Mouse (Mus musculus): ENCODE results near the gene Gm6096.
A peak's percentile ranks its signal among the peaks of the same experiment; 100 is the strongest.
"Not testable (repeated sequence)": the region's sequence is repeated elsewhere in the genome, so short reads cannot be mapped to it uniquely, and the experiment has no call there.

Gm6096 gene

DNA sequence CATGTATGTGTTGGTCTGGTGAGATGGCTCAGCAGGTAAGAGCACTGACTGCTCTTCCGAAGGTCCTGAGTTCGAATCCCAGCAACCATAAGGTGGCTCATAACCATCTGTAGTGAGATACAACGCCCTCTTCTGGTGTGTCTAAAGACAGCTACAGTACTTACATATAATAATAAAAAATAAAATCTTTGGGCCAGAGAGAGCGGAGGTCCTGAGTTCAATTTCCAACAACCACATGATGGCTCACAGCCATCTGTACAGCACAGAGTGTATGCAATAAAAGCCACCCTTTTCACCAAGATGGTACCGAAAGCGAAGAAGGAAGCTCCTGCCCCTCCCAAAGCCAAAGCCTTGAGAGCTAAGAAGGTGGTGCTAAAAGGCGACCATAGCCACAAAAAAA, at the start of gene Gm6096:
Gm6096 (plus strand) TSS at position 301 of the 400 bp plus-strand sequence.
- DNase-seq: no peak

GRCm38 (mm10) chr7:34202147-34202546, 48.7 kb upstream of the Gm6096 start:
- DNase-seq: not testable (repeated sequence)

DNA sequence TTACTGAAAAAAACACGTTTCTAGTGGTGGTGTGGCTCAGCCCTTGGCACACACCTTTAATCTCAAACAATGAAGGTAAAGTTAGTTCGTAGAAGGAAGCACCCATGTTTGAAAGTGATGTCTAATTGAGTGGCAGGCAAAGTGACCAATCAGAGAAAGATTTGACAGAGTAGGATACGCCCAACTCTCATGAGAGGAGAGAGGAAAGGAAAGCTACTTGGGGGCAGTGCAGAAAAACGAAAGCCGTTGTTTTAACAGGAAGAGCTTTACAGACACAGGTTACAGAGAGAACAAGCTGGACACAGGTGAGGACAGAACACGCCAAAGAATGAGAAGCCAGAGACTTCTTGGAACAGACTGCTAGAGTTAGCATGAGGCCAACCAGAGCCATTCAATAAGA, 44.5 kb upstream of the Gm6096 start:
- DNase-seq: no peak

DNA sequence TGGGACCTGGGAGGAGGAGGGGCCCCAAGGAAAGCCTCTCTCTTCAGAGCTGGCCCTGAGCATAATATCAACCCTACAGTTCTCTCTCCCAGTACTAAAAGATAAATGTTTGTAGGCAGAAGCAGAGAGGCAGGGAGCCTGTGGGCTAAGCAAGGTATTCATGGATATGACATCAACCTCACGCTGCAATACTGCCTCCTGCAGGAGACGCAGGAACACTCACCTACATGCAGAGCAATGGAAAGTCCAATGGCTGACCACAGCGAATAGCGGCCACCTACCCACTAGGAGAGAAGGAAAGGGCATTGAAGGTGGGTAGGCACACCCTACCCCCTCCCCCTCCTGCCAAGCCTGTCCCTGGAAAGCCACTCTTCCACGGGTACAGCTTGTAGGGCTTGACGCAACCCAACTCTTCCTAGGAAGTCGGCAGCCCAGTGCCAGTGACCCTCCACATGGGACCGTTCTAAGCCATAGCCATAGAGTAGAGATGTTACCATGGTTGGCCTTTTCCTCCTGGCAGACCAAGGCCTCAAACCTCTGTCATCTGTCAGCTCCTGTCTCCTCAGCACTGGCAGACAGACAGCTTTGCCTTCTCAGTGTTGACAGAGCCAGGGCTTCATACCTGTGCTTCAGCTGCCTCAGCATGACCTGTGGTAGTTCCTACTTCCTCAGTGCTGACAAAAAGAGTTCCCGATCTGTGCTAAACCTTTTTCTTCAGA, 42.7 kb upstream of the Gm6096 start:
- peak; percentile 16 for DNase-seq

- DNase-seq: no peak
Measured at GRCm38 (mm10) chr7:34213281-34213680, 37.6 kb upstream of the Gm6096 start.

- DNase-seq: no peak
Measured at GRCm38 (mm10) chr7:34214644-34215043, 36.2 kb upstream of the Gm6096 start.

DNA sequence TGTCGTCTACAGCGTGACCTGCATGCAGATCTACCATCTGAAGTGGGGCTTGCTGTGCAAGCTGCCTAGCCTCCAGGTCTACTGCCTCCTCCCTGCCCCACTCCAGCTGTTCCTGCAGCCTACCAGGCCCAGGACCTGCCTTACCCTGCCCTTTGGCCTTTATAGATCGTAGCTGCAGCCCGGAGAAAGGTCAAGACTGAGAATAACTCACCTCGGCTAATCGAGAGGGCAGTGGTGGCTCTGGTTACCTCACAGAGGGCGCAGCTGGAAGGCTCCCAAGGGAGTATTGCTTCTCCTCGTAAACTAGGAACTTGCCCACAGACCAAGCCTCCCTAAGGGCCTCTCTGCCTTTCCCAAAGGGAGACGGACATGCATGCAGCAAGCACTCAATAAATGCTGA, 35.4 kb upstream of the Gm6096 start:
- DNase-seq: no peak

- DNase-seq: no peak
Measured at GRCm38 (mm10) chr7:34216474-34216873, 34.4 kb upstream of the Gm6096 start.

DNA sequence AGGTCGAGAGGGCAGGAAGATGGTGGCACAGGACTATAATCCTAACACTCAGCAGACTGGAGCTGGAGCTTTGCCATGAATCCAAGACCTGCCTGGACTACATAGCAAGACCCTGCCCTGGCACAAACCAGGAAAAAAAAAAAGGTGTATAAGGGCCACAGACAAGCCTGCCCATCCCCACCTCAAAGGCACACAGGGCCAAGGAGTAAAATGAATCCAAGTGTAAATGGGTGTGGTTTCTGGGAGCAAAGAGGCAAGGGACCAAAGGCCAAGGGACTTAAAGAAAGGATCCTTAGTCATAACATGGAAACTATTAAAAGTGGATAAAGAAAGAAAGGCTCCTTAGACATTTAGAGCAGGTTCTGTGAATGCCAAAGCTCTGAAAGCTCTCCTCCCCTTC, 32.3 kb upstream of the Gm6096 start:
- no peak for DNase-seq

DNA sequence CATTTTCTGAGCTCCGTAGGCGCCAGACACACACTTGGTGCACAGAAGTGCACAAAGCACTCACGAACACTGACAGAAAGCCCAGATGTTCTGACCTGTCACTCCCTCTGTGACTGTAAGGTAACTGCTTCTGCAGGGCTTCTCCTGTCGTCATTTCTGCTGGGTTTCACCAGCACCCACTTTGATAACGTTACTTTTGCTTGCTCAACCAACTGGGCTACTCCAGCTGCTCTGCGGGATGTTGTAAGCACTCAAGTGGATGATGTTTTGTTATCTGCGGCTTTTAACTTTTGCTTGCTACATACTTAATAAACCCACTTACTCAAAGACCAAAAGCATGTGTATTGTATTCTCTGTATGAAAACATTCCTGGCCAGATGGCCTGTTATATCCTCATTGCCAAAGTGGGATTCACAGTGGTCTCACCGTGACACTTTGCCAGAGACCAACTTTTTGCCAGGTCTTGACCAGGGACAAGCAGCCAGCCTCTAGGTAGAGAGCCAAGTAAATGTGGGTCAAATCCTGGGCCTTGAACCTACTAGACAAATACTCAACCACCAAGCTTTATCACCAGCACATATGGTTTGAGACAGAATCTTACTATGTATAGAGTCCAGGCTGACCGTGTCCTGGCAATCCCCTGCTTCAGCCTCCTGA, 29.1 kb upstream of the Gm6096 start:
- DNase-seq: no peak

- no peak for DNase-seq
Measured at GRCm38 (mm10) chr7:34222340-34222739, 28.5 kb upstream of the Gm6096 start.

DNA sequence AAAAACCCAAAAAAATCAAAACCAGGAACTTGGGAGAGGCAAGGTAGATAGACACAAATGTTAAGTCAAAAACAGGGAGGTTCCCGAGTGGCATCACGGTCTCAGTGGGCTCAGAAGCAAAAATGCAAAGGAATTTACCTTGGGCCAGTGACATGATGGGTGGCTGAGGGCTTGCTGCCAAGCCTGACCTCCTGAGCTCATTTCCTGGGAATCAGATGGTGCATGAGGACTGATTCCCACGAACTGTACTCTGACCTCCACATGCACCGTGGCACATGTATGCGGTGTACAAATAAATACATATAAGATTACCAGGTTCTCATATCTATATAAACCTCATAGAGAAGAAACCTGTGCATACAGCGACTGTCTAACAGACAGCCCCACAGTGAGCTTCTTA, 26.5 kb upstream of the Gm6096 start:
- no peak for DNase-seq

- DNase-seq: peak; percentile 9
Measured at GRCm38 (mm10) chr7:34226086-34226485, 24.8 kb upstream of the Gm6096 start.

GRCm38 (mm10) chr7:34226846-34227245, 24.0 kb upstream of the Gm6096 start:
- DNase-seq: no peak

DNA sequence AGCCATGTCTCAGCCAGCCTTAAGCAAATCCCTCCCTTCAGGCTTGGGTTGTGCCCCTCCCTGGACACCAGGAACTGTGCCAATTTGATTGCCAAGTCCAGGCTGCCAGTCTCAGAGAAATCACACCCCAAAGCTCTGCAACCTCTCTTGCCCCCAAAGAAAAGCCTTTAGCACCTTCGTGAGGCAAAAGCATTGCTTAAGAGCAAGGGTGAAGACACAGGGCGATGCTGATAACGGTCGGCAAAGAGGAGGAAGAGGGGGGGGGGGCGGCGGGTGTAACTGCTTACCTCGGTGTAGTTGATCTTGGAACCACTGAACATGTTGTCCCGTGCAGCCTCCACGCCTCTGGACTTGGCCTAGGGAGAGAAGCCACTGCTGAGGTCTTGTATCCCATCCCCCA, 22.2 kb upstream of the Gm6096 start:
- no peak for DNase-seq

GRCm38 (mm10) chr7:34229153-34229552, 21.7 kb upstream of the Gm6096 start:
- no peak for DNase-seq

DNA sequence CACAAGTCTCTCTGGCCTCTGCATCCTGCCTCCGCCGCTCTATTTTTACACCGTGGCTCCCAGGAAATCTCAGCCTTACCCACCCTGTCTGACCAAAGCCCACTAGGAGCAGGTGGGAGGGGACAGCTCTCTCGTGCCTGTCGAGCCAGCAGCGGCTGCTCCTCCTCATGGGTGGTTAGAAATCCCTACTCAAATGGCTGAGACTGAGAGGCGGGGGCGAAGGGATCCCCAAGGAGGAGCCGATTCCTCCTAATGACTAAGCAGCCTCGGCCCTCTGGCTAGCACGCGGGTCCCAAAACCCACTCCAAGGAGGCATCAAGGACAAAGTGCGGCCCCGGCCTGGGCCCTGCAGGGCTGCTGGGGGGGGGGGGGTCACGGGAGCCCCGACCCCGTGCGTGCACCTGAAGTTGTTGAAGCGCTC, 21.1 kb upstream of the Gm6096 start:
- peak; percentile 77 for DNase-seq

GRCm38 (mm10) chr7:34230116-34230515, 20.7 kb upstream of the Gm6096 start, which contains the start of gene Gpi1:
Gene Gpi1 (minus strand): TSS chr7:34230336.
- DNase-seq: peak; percentile 92

- DNase-seq: no peak
Measured at GRCm38 (mm10) chr7:34232785-34233725, 17.8 kb upstream of the Gm6096 start.

DNA sequence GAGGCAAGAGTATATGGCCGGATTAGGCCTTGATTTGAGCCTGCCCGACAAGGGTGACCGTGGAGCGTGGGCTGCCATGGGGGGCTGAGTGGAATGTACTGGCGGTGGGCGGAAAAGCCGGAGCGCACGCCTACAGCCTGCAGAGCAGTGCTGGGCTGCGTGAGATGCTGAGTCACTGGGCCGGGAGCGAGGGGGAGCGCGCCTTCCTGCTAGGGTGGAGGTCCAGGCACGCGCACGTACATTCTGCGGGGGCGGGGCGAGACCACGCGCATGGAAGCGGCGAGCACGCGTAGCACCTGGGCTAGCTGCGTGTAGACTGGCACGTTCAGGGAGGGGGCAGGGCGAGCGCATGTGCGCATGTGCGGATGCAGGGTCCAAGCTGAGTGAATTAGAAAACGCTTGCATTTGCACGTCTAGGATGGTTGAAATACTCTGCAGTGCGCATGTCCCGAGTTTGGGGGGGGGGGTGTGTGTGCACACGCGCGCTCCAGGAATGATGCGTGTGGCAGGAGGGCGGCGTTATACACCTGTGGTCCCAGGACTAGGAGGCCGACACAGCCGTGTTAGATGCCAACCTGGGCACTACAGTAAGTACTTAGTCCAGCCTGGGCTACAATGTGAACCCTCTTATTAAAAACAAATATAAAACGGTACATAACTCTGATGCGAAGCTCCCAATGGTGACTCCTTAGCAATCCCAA, 16.8 kb upstream of the Gm6096 start:
- DNase-seq: peak; percentile 98

- DNase-seq: peak; percentile 3
Measured at GRCm38 (mm10) chr7:34234610-34235561, 16.0 kb upstream of the Gm6096 start.

- DNase-seq: no peak
Measured at GRCm38 (mm10) chr7:34235602-34236001, 15.2 kb upstream of the Gm6096 start.
